Mouse (Mus musculus) cerebellum, adult 2 months (tissue): ENCODE results near the gene Ube2b.

Source experiments
- CTCF ChIP-seq: fragments of 200-500 bp; IDR thresholded peaks from 2 replicates; pipeline ENCODE4 v1.5.1; 2011; ENCODE audit warnings: low read depth, mild to moderate bottlenecking, control low read depth, low read length, moderate library complexity, borderline replicate concordance; ENCODE audit not compliant: insufficient read depth
- POLR2A ChIP-seq: fragments of 200-500 bp; IDR thresholded peaks from 2 replicates; pipeline ENCODE4 v1.6.1; 2011; ENCODE audit warnings: low read length, control low read depth, borderline replicate concordance; ENCODE audit not compliant: insufficient read depth

GRCm38 (mm10) chr11:51962277-51962676 lies 38.3 kb downstream of the Ube2b start:
- TF ChIP-seq CTCF (no peak), POLR2A (no peak)
